Mouse (Mus musculus) midbrain, postnatal 0 days (tissue): ENCODE measurements around the gene Arpc2. TPM values are rescaled to one million over a fixed set of nuclear protein-coding genes. Genes with fewer than 3 reads are reported as not detected.

ENCODE experiments used
- ATAC-seq: fragments of 200-750 bp; cut with Nextera tagmentation; 2 replicates; pipeline ENCODE4 v1.8.0; 2017; ENCODE audit warnings: moderate number of reproducible peaks, mild to moderate bottlenecking, moderate TSS enrichment, moderate library complexity; ENCODE audit not compliant: low FRiP score
- DNase-seq: peaks from one replicate; pipeline ENCODE4 v3.0.0-alpha.2; 2015; ENCODE audit warnings: low spot score
- H3K27ac ChIP-seq: fragments of 300-500 bp; sonication (generic); 2 replicates; pipeline ENCODE4 v1.5.1; 2014; ENCODE audit warnings: low read depth, mild to moderate bottlenecking, low read length, mixed read lengths
- H3K27me3 ChIP-seq: fragments of 300-500 bp; sonication (generic); 2 replicates; pipeline ENCODE4 v1.6.1; 2014; ENCODE audit warnings: low read length, control low read depth, mixed read lengths; ENCODE audit not compliant: insufficient read depth
- H3K36me3 ChIP-seq: fragments of 300-500 bp; sonication (generic); 2 replicates; pipeline ENCODE4 v1.6.1; 2014; ENCODE audit warnings: low read length, control low read depth, mixed read lengths; ENCODE audit not compliant: insufficient read depth
- H3K4me1 ChIP-seq: fragments of 300-500 bp; sonication (generic); 2 replicates; pipeline ENCODE4 v1.6.1; 2014; ENCODE audit warnings: mild to moderate bottlenecking, control low read depth, antibody characterized with exemption, low read length, mixed read lengths; ENCODE audit not compliant: insufficient read depth
- H3K4me2 ChIP-seq: fragments of 300-500 bp; sonication (generic); 2 replicates; pipeline ENCODE4 v1.6.1; 2014; ENCODE audit warnings: low read depth, mild to moderate bottlenecking, low read length, mixed read lengths; ENCODE audit not compliant: poor library complexity, severe bottlenecking
- H3K4me3 ChIP-seq: fragments of 300-500 bp; sonication (generic); 2 replicates; pipeline ENCODE4 v1.5.1; 2014; ENCODE audit warnings: low read depth, mild to moderate bottlenecking, low read length, moderate library complexity
- H3K9ac ChIP-seq: fragments of 300-500 bp; sonication (generic); replicated peaks from 2 replicates; pipeline ENCODE4 v1.6.1; 2014; ENCODE audit warnings: mild to moderate bottlenecking, low read length, moderate library complexity, mixed read lengths; ENCODE audit not compliant: poor library complexity, severe bottlenecking
- H3K9me3 ChIP-seq: fragments of 300-500 bp; sonication (generic); 2 replicates; pipeline ENCODE4 v1.6.1; 2016; ENCODE audit warnings: low read length, control low read depth
- CTCF ChIP-seq: IDR thresholded peaks from 2 replicates; pipeline ENCODE4 v1.5.1; 2016; ENCODE audit warnings: antibody characterized with exemption, mild to moderate bottlenecking
- WGBS: fragments of 180-500 bp; shearing (Covaris S2); extraction: QIAGEN DNeasy Blood & Tissue Kit; methylation state at CpG from one replicate; pipeline ENCODE4 v1.1.7; 2014; 5-methylcytosine and 5-hydroxymethylcytosine counted together
- polyA plus RNA-seq: library from polyadenylated mRNA; unstranded; fragments of >200 nt; fragmentation: Nextera tagmentation; extraction: Ambion mirVana; gene quantifications from 2 replicates; pipeline ENCODE4 v1.2.1, GENCODE M21; 2015
- total RNA-seq: library from RNA; depleted of rRNA; stranded (reverse); fragments of >200 nt; gene quantifications from 2 replicates; pipeline ENCODE4 v1.2.3, GENCODE M21; 2014; rRNA removed

Gene Arpc2
- 149 and 183 TPM in 2 replicates for total RNA-seq
- polyA plus RNA-seq, result 442 and 464 TPM in 2 replicates

DNA sequence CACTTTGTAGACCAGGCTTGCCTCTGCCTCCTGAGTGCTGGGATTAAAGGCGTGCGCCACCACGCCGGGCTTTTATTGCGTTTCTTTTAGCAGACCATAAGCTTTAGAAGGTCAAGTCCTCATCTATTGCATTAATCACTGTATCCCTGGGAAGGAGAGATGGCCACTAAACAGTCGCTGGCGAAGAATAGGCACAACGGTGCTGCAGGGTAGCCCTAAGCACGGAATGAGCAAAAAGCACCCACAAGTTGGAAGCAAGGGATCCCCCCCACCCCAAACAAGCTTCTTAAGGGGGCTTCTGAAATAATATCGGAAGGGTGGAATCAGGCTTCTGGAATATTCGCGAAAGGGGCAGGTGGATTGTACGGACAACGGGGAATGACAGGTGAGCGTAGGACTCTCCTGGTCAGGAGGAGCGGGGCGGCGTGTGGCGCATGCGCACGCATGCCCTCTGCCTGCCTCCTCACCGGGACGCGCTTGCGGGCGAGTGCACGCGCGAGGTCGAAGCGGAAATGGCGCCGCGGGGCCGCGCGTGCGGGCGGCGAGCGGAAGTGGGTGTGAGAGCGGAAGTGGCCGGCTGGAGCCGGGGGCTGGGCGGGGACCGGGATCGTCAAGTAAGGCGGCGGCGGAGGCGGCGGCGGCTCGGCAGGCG is at the start of gene Arpc2:
TSS of gene Arpc2 (plus strand) at position 147 of the 652 bp plus-strand sequence.
- ATAC-seq, result peak; percentile 95
- Histone ChIP-seq H3K27ac (peak within 1 kb of the TSS; percentile 89), H3K27me3 (no peaks in the 10 kb centered on the region), H3K4me1 (peaks cover 23% of the 10 kb centered on the region), H3K4me3 (peak within 1 kb of the TSS; percentile 97), H3K9ac (peak within 1 kb of the TSS; percentile 85), H3K36me3 (no peaks in the 10 kb centered on the region), H3K4me2 (peak within 1 kb of the TSS; percentile 66), H3K9me3 (no peaks in the 10 kb centered on the region)
- peak; percentile 96 for DNase-seq
- 1% methylated on average over 42 of the region's 55 CpGs for WGBS
- TF ChIP-seq CTCF, result no peak

DNA sequence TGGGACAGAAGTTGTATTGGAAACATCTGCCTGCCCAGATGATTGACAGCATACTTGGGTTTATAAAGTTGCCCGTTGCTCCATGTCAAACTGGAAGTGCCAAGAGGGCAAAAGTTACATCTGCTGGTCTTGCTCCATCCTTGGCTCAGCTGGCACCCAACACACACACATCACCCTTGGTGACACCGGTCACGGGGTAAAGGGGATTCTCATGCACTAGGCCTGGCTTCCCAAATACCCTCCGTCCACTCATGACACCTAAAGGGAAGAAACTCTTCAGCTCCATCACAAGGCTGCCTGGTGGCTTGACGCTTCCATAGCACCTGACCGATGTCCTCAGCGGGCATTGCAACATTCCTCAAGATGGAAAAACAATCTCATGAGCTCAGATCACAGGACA is 45.4 kb upstream of the Arpc2 start:
- Histone ChIP-seq H3K4me2 (no peak overlapping the region), H3K4me3 (no peak overlapping the region), H3K9ac (no peak overlapping the region), H3K9me3 (no peaks in the 10 kb centered on the region), H3K36me3 (no peaks in the 10 kb centered on the region), H3K4me1 (no peaks in the 10 kb centered on the region), H3K27ac (no peak overlapping the region), H3K27me3 (no peaks in the 10 kb centered on the region)
- no peak for ATAC-seq
- DNase-seq, result no peak
- 95% methylated on average over 7 of the region's 7 CpGs for WGBS
- no peak for TF ChIP-seq CTCF

DNA sequence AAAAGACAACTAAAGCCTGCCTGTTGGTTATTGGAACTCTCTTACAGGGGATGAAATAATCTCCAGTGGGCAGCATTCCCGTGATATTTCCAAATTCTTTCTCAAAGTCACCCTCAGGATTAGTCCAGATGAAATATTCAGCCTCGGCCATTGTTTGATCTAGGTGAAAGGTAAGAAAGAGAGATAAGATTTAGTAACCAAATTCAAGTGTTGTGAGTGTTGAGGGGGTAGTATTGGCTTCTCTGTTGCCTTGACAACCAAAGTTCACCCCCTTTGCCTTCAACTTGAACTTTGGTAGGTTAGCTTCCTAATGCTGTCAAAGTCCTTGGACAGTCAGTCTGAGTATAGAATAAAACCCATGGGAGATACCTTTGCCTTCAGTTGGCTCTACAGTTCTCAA is 43.2 kb upstream of the Arpc2 start:
- TF ChIP-seq CTCF, result no peak
- no peaks in the 10 kb centered on the region for H3K9me3 ChIP-seq
- no peaks in the 10 kb centered on the region for H3K36me3 ChIP-seq
- no peak overlapping the region for H3K4me3 ChIP-seq
- no peak overlapping the region for H3K4me2 ChIP-seq
- DNase-seq (no peak), ATAC-seq (no peak)
- H3K9ac ChIP-seq, result no peak overlapping the region
- no peaks in the 10 kb centered on the region for H3K27me3 ChIP-seq
- H3K4me1 ChIP-seq, result no peaks in the 10 kb centered on the region
- 88% methylated on average over 2 of the region's 2 CpGs for WGBS
- H3K27ac ChIP-seq, result no peak overlapping the region

DNA sequence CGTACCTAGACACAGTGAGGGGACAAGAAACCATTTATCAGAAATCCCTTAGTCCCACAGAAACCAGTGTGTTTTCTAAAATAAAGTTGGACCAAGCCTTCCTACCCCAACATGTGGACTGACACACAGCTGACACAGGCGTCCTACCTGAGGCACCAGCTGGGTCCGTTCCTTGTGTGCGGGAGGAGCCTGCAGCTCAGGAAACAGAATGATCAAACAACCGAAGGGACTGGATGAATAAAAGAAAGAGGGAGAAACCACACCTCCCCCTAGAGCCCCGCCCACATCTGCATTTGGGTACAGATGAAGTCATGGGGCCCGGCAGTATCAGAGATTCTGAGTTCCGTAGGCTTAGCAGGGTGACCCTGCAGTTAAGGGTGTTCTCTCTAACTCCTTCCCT is 41.4 kb upstream of the Arpc2 start, which contains the start of gene Cxcr1:
TSS of gene Cxcr1 (minus strand) at position 187 of the 400 bp plus-strand sequence.
- H3K4me1 ChIP-seq, result no peaks in the 10 kb centered on the region
- no peaks in the 10 kb centered on the region for H3K36me3 ChIP-seq
- no peaks in the 10 kb centered on the region for H3K27me3 ChIP-seq
- no peaks in the 10 kb centered on the region for H3K9me3 ChIP-seq
- DNase-seq (no peak), ATAC-seq (no peak)
- no peak within 1 kb of the TSS for H3K4me2 ChIP-seq
- no peak within 1 kb of the TSS for H3K27ac ChIP-seq
- no peak for TF ChIP-seq CTCF
- no peak within 1 kb of the TSS for H3K4me3 ChIP-seq
- WGBS, result 79% methylated on average over 8 of the region's 8 CpGs
- H3K9ac ChIP-seq, result no peak within 1 kb of the TSS

DNA sequence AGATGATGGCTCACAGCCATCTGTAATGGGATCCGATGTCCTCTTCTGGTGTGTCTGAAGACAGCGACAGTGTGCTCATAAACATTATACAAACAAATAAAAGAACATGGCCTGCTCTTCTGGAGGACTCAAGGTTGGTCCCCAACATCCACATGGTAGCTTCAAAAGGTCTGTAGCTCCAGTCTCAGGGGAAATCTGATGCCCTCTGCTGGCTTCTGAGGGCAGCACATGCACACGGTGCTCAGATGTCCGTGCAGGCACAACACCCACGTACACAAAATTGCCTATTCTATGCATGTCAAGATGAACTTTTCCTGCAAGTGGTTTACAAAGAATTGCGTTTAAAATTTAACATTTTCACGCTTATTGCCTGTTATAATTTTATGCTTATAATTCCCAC is 39.9 kb upstream of the Arpc2 start:
- no peaks in the 10 kb centered on the region for H3K27me3 ChIP-seq
- no peak overlapping the region for H3K4me2 ChIP-seq
- no peak overlapping the region for H3K9ac ChIP-seq
- no peaks in the 10 kb centered on the region for H3K4me1 ChIP-seq
- no peak overlapping the region for H3K4me3 ChIP-seq
- peak; percentile 62 for TF ChIP-seq CTCF
- no peak overlapping the region for H3K27ac ChIP-seq
- WGBS, result 47% methylated on average over 7 of the region's 7 CpGs
- no peaks in the 10 kb centered on the region for H3K9me3 ChIP-seq
- ATAC-seq (no peak), DNase-seq (peak; percentile 33)
- H3K36me3 ChIP-seq, result no peaks in the 10 kb centered on the region

DNA sequence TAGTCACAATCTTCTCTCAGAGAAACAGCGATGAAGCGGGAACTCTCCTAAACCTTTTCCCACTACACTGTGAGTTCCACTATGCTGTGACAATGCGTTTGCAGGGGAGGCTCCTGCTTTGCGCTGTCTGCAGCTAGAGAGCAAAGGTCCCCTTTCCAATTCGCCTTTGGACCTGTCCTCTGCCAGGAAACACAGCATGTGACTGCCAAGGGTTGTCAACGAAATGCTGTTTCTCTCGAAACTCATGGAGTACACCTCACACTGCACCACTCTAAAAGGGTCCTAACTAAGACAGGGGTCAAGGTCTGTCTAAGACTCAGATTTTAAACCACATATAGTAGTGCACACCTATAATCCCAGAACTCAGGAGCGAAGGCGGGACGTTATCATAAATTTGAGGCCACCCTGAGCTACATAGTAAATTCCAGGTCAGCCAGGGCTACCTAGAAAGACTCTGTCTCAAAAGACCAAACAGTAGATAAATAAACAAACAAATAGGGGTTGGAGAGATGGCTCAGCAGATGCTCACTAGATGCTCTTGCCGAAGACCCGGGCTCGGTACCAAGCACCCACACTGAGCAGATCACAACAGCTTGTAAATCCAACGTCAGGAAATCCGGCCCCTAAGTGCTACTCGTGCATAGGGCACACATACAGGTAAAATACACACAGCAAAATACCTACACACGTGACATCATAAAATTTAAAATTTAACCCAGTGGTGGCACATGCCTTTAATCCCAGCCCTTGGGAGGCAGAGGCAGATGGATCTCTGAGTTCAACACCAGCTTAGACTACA is 39.1 kb upstream of the Arpc2 start:
- Histone ChIP-seq H3K36me3 (no peaks in the 10 kb centered on the region), H3K9ac (no peak overlapping the region), H3K27me3 (no peaks in the 10 kb centered on the region), H3K9me3 (no peaks in the 10 kb centered on the region), H3K4me1 (no peaks in the 10 kb centered on the region), H3K27ac (no peak overlapping the region), H3K4me3 (no peak overlapping the region), H3K4me2 (no peak overlapping the region)
- 83% methylated on average over 17 of the region's 17 CpGs for WGBS
- TF ChIP-seq CTCF, result no peak
- no peak for ATAC-seq
- no peak for DNase-seq
